Comparison of ENCODE assay signal across 9 mouse cellular contexts in the genomic region with DNA sequence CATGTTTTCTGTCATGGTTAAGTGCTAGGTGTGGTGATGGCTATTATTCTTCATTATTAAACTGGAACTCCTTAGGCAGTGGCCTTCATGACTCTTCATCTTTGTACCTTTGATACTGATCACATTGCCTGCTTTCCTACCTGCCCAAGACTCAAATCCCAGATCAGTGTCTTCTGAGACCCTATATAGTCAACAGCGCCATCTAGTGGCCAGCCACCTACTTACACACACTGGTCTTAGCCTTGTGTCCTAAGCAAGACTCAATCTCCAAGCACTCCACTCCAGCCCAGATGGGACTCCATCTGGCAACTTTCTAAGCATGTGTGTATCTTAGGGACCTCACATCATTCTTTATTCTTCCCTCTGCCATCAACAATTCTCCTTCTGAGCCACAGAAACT.
DNase-seq lines count a peak whose midpoint lies in the region; ATAC-seq and TF ChIP-seq lines count a peak whose summit lies in the region.
"Had no signal": no experiment of that assay in that cellular context is flagged by ENCODE, and none has a peak within 500 bp of the region (broad histone marks: within the 10 kb centered on the region; RNA-seq: fewer than 3 reads in every experiment).

No protein-coding gene starts in this region.

- 0 out of 2 replicates have a peak, but pooled peaks cover 3% of the 10 kb centered on the region for H3K27me3 ChIP-seq in E14TG2a.4 (ENCODE audit: insufficient read depth, low read length)
- H3K27me3 ChIP-seq in forebrain, embryonic 13.5 days = no peaks in the 10 kb centered on the region
- no peaks in the 10 kb centered on the region for H3K27me3 ChIP-seq in lung, postnatal 0 days (replicated peaks; ENCODE audit: insufficient read depth, low read length)
- H3K27me3 ChIP-seq: heart, embryonic 13.5 days had no signal

- H3K9me3 ChIP-seq in E14TG2a.4 (ENCODE audit: low read length) = no peaks in the 10 kb centered on the region
- no peaks in the 10 kb centered on the region for H3K9me3 ChIP-seq in forebrain, embryonic 13.5 days (replicated peaks)
- no peaks in the 10 kb centered on the region for H3K9me3 ChIP-seq in lung, postnatal 0 days (ENCODE audit: low read length)
- H3K9me3 ChIP-seq: heart, embryonic 13.5 days had no signal

- ATAC-seq in forebrain, embryonic 13.5 days = peak; percentile 94
- ATAC-seq in lung, postnatal 0 days = peak; percentile 77

- no peak overlapping the region for H3K4me2 ChIP-seq in forebrain, embryonic 13.5 days
- no peak overlapping the region for H3K4me2 ChIP-seq in lung, postnatal 0 days (replicated peaks; ENCODE audit: low read depth, low read length)
- H3K4me2 ChIP-seq: heart, embryonic 13.5 days had no signal

- peak; percentile 72 for DNase-seq in c-Kit-positive CD71-negative TER-119-negative erythroid progenitor cells, embryonic 14.5 days (ENCODE audit: low read depth)
- peak; percentile 90 for DNase-seq in heart, postnatal 4 days
- DNase-seq in layer of hippocampus, adult 2 months (ENCODE audit: low spot score in 2 of 2) = peak; percentile 86 to 90
- DNase-seq in lung, postnatal 0 days (ENCODE audit: low spot score) = peak; percentile 83
- DNase-seq in retina, adult 2 months (ENCODE audit: low read depth, low spot score) = peak; percentile 61
- DNase-seq in thymus, postnatal 14 days = peak; percentile 82

- H3K36me3 ChIP-seq in E14TG2a.4 (ENCODE audit: insufficient read depth, low read length) = no peaks in the 10 kb centered on the region
- H3K36me3 ChIP-seq in forebrain, embryonic 13.5 days (ENCODE audit: poor library complexity, severe bottlenecking) = no peaks in the 10 kb centered on the region
- no peaks in the 10 kb centered on the region for H3K36me3 ChIP-seq in lung, postnatal 0 days (ENCODE audit: insufficient read depth, low read length)
- H3K36me3 ChIP-seq: heart, embryonic 13.5 days had no signal

- WGBS in forebrain, embryonic 13.5 days = 0% methylated on average over 1 of the region's 1 CpGs
- WGBS in lung, postnatal 0 days = 0% methylated on average over 1 of the region's 1 CpGs

- H3K27ac ChIP-seq in forebrain, embryonic 13.5 days = no peak overlapping the region
- no peak overlapping the region for H3K27ac ChIP-seq in layer of hippocampus, adult 2 months
- H3K27ac ChIP-seq in lung, postnatal 0 days (ENCODE audit: low read length) = no peak overlapping the region
- H3K27ac ChIP-seq: heart, embryonic 13.5 days had no signal

- TF ChIP-seq EP300 in lung, postnatal 0 days (IDR thresholded peaks at IDR 0.05) = no peak

- H3K4me3 ChIP-seq in E14TG2a.4 (replicated peaks; ENCODE audit: low read length) = no peak overlapping the region
- H3K4me3 ChIP-seq in forebrain, embryonic 13.5 days = no peak overlapping the region
- H3K4me3 ChIP-seq in layer of hippocampus, adult 2 months = no peak overlapping the region
- H3K4me3 ChIP-seq in lung, postnatal 0 days (ENCODE audit: low read depth, low read length) = no peak overlapping the region
- H3K4me3 ChIP-seq: heart, embryonic 13.5 days had no signal

- peak; percentile 70 for TF ChIP-seq CTCF in E14TG2a.4 (conservative IDR thresholded peaks at IDR 0.05; ENCODE audit: low read length)
- TF ChIP-seq CTCF in layer of hippocampus, adult 2 months (conservative IDR thresholded peaks at IDR 0.05) = peak; percentile 98
- peak; percentile 97 for TF ChIP-seq CTCF in lung, postnatal 0 days (IDR thresholded peaks at IDR 0.05)

- no peaks in the 10 kb centered on the region for H3K4me1 ChIP-seq in E14TG2a.4 (replicated peaks; ENCODE audit: low read depth, low read length)
- H3K4me1 ChIP-seq in forebrain, embryonic 13.5 days = no peaks in the 10 kb centered on the region
- H3K4me1 ChIP-seq in lung, postnatal 0 days (ENCODE audit: insufficient read depth, low read depth, low read length) = no peaks in the 10 kb centered on the region
- H3K4me1 ChIP-seq: heart, embryonic 13.5 days had no signal

- no peak overlapping the region for H3K9ac ChIP-seq in forebrain, embryonic 13.5 days
- H3K9ac ChIP-seq in lung, postnatal 0 days (replicated peaks; ENCODE audit: low read depth) = no peak overlapping the region
- H3K9ac ChIP-seq: heart, embryonic 13.5 days had no signal
